ENCODE assay signal across 24 mouse cellular contexts in genomic region chr17:86445900-86446299, GRCm38 (mm10). TPM values are rescaled to one million over a fixed set of nuclear protein-coding genes. Genes with fewer than 3 reads are reported as not detected.
DNase-seq lines count a peak whose midpoint lies in the region; ATAC-seq and TF ChIP-seq lines count a peak whose summit lies in the region.
"Had no signal": no experiment of that assay in that cellular context is flagged by ENCODE, and none has a peak within 500 bp of the region (broad histone marks: within the 10 kb centered on the region; RNA-seq: fewer than 3 reads in every experiment).

No protein-coding gene starts in this region.

- DNase-seq in spleen, postnatal 36 days (ENCODE audit: low spot score in 2 of 2), result peak; percentile 59 to 73
- DNase-seq in spleen, adult 18-20 months, result no peak
- no peak for DNase-seq in CH12.LX (ENCODE audit: extremely low read depth)
- DNase-seq in splenic B cell, adult 2 months (ENCODE audit: low read depth, low spot score), result peak; percentile 71
- DNase-seq in heart, adult 2 months, result no peak
- no peak for DNase-seq in gastrocnemius, adult 2 months
- DNase-seq: adrenal gland, adult 8-10 months; adrenal gland, postnatal 25 days; cerebellum, adult 18-20 months; cerebellum, adult 9-11 months; cerebellum, postnatal 25 days; embryo, embryonic 11 days; gastrocnemius, postnatal 10 days; gastrocnemius, postnatal 36 days; heart, postnatal 14 days; heart, postnatal 4 days; kidney, adult 11 months had no signal

- dilution Hi-C loops in CH12.LX (cut with MboI; ENCODE audit: extremely low pct_ligation_motif_present, extremely low pct_unique_long_range_greater_than_20kb, low sequenced_read_pairs), result no loop called here

- peak; percentile 70 for TF ChIP-seq EP300 in CH12.LX (IDR thresholded peaks at IDR 0.05; ENCODE audit: low read length)
- TF ChIP-seq EP300 in heart, adult 2 months (IDR thresholded peaks at IDR 0.05; ENCODE audit: insufficient read depth, low read depth, low read length), result no peak

- 0 out of 2 replicates have a peak overlapping the region, but pooled peaks have one; percentile 3 for H3K9ac ChIP-seq in hindbrain, embryonic 12.5 days
- H3K9ac ChIP-seq in hindbrain, embryonic 13.5 days, result no peak overlapping the region
- peak overlapping the region; percentile 26 for H3K9ac ChIP-seq in CH12.LX (ENCODE audit: insufficient read depth, low read depth)
- no peak overlapping the region for H3K9ac ChIP-seq in heart, adult 2 months (ENCODE audit: low read depth, low read length)
- H3K9ac ChIP-seq: intestine, embryonic 15.5 days had no signal

- no peaks in the 10 kb centered on the region for H3K36me3 ChIP-seq in hindbrain, embryonic 12.5 days
- H3K36me3 ChIP-seq in hindbrain, embryonic 13.5 days, result no peaks in the 10 kb centered on the region
- peaks cover 0 to 2% of the 10 kb centered on the region in 2 experiments for H3K36me3 ChIP-seq in CH12.LX (replicated peaks in 1 of 2; ENCODE audit: control insufficient read depth in 1 of 2, insufficient read depth in 1 of 2, low read length in 1 of 2)
- no peaks in the 10 kb centered on the region for H3K36me3 ChIP-seq in splenic B cell, adult 2 months (ENCODE audit: control insufficient read depth, insufficient read depth, low read length, poor library complexity, severe bottlenecking)
- H3K36me3 ChIP-seq in heart, adult 2 months (ENCODE audit: control insufficient read depth, insufficient read depth, low read length), result no peaks in the 10 kb centered on the region
- H3K36me3 ChIP-seq: heart, embryonic 13.5 days; intestine, embryonic 15.5 days had no signal

- intact Hi-C loops in heart, adult 2 months (cut with DNase I), result loop anchor here (1.0 to 2.0 kb wide), 2 partner anchors 153 to 284 kb away; no protein-coding TSS in a partner anchor
- intact Hi-C loops in gastrocnemius, adult 2 months (cut with DNase I), result loop anchor here (1.0 kb wide), 1 partner anchor 284 kb away; no protein-coding TSS in a partner anchor

- peaks cover 4% of the 10 kb centered on the region; the same call in 1 of the 2 replicates for H3K79me2 ChIP-seq in CH12.LX (replicated peaks; ENCODE audit: control insufficient read depth, extremely low read depth, insufficient read depth, poor library complexity, severe bottlenecking)
- 0 out of 2 replicates have a peak, but pooled peaks cover 2% of the 10 kb centered on the region for H3K79me2 ChIP-seq in heart, adult 2 months (replicated peaks; ENCODE audit: control insufficient read depth, insufficient read depth, low read length)

- no peak for TF ChIP-seq POLR2A in CH12.LX (IDR thresholded peaks at IDR 0.05; ENCODE audit: low read depth, low read length)
- TF ChIP-seq POLR2A in heart, adult 2 months (IDR thresholded peaks at IDR 0.05; ENCODE audit: insufficient read depth, low read depth, low read length), result no peak

- H3K4me2 ChIP-seq in hindbrain, embryonic 12.5 days (replicated peaks), result no peak overlapping the region
- no peak overlapping the region for H3K4me2 ChIP-seq in hindbrain, embryonic 13.5 days
- 0 out of 2 replicates have a peak overlapping the region, but pooled peaks have one; percentile 11 for H3K4me2 ChIP-seq in CH12.LX (ENCODE audit: insufficient read depth, low read depth, poor library complexity, severe bottlenecking)
- H3K4me2 ChIP-seq: intestine, embryonic 15.5 days had no signal

- ATAC-seq in hindbrain, embryonic 12.5 days (ENCODE audit: low FRiP score), result no peak
- no peak for ATAC-seq in hindbrain, embryonic 13.5 days (ENCODE audit: low FRiP score)

- 96% methylated on average over 5 of the region's 5 CpGs for WGBS in hindbrain, embryonic 12.5 days
- 94% methylated on average over 5 of the region's 5 CpGs for WGBS in hindbrain, embryonic 13.5 days
- WGBS in heart, adult 2 months, result 92% methylated on average over 5 of the region's 5 CpGs

- no peaks in the 10 kb centered on the region for H3K27me3 ChIP-seq in hindbrain, embryonic 12.5 days
- no peaks in the 10 kb centered on the region for H3K27me3 ChIP-seq in hindbrain, embryonic 13.5 days
- H3K27me3 ChIP-seq in CH12.LX (replicated peaks), result no peaks in the 10 kb centered on the region
- no peaks in the 10 kb centered on the region for H3K27me3 ChIP-seq in splenic B cell, adult 2 months (ENCODE audit: control insufficient read depth, insufficient read depth, low read length, poor library complexity, severe bottlenecking)
- H3K27me3 ChIP-seq in heart, adult 2 months (ENCODE audit: control insufficient read depth, insufficient read depth, low read length), result no peaks in the 10 kb centered on the region
- H3K27me3 ChIP-seq: heart, embryonic 13.5 days; intestine, embryonic 15.5 days had no signal

- H3K27ac ChIP-seq in hindbrain, embryonic 12.5 days, result no peak overlapping the region
- H3K27ac ChIP-seq in hindbrain, embryonic 13.5 days, result no peak overlapping the region
- peak overlapping the region; percentile 85 for H3K27ac ChIP-seq in CH12.LX (ENCODE audit: insufficient read depth, low read depth)
- no peak overlapping the region for H3K27ac ChIP-seq in heart, adult 2 months
- no peak overlapping the region for H3K27ac ChIP-seq in gastrocnemius, adult 2 months

- H3K9me3 ChIP-seq in hindbrain, embryonic 12.5 days (replicated peaks), result 0 out of 2 replicates have a peak, but pooled peaks cover 3% of the 10 kb centered on the region
- 0 out of 2 replicates have a peak, but pooled peaks cover 3% of the 10 kb centered on the region for H3K9me3 ChIP-seq in hindbrain, embryonic 13.5 days
- peaks cover 7% of the 10 kb centered on the region for H3K9me3 ChIP-seq in CH12.LX (replicated peaks; ENCODE audit: low read length)
- H3K9me3 ChIP-seq: intestine, embryonic 15.5 days had no signal

- no peak for TF ChIP-seq RAD21 in CH12.LX (IDR thresholded peaks at IDR 0.05; ENCODE audit: low read depth, low read length)

- in situ Hi-C loops in CH12.LX (cut with MboI; ENCODE audit: low pct_ligation_motif_present, low pct_unique_long_range_greater_than_20kb, low sequenced_read_pairs), result loop anchor here (10.0 to 25.0 kb wide), 2 partner anchors 281 to 559 kb away; partner anchors contain the start of gene Prkce

- no peak for TF ChIP-seq CTCF in CH12.LX (conservative IDR thresholded peaks at IDR 0.05 in 1 of 2, IDR thresholded peaks at IDR 0.05 in 1 of 2; ENCODE audit: low read depth in 2 of 2, low read length in 2 of 2)
- TF ChIP-seq CTCF in heart, adult 2 months (IDR thresholded peaks at IDR 0.05), result no peak
- TF ChIP-seq CTCF in gastrocnemius, adult 2 months (IDR thresholded peaks at IDR 0.05), result no peak

- peaks cover 6% of the 10 kb centered on the region for H3K4me1 ChIP-seq in hindbrain, embryonic 12.5 days
- peaks cover 9% of the 10 kb centered on the region for H3K4me1 ChIP-seq in hindbrain, embryonic 13.5 days (replicated peaks)
- H3K4me1 ChIP-seq in CH12.LX (ENCODE audit: control insufficient read depth in 1 of 2, insufficient read depth in 2 of 2), result peaks cover 27 to 48% of the 10 kb centered on the region in 2 experiments
- H3K4me1 ChIP-seq in heart, adult 2 months (ENCODE audit: control insufficient read depth, insufficient read depth, low read length), result peaks cover 10% of the 10 kb centered on the region

- no peak overlapping the region for H3K4me3 ChIP-seq in hindbrain, embryonic 12.5 days
- no peak overlapping the region for H3K4me3 ChIP-seq in hindbrain, embryonic 13.5 days
- no peak overlapping the region for H3K4me3 ChIP-seq in CH12.LX (replicated peaks in 1 of 3; ENCODE audit: low read depth in 2 of 3, low read length in 2 of 3, poor library complexity in 1 of 3)
- no peak overlapping the region for H3K4me3 ChIP-seq in heart, adult 2 months
- no peak overlapping the region for H3K4me3 ChIP-seq in gastrocnemius, adult 2 months
- H3K4me3 ChIP-seq: heart, embryonic 13.5 days; intestine, embryonic 15.5 days had no signal

TF ChIP-seq in CH12.LX, 34 proteins besides CTCF, POLR2A, EP300 and RAD21 (continues in another document):
- no peak for TF ChIP-seq MAFK (IDR thresholded peaks at IDR 0.05; ENCODE audit: insufficient replicate concordance, low read length)
- no peak for TF ChIP-seq JUN (IDR thresholded peaks at IDR 0.05; ENCODE audit: insufficient read depth, low read depth, low read length)
- TF ChIP-seq MAZ (IDR thresholded peaks at IDR 0.05; ENCODE audit: low read depth, low read length), result no peak
- 0 out of 2 replicates have a peak, but pooled peaks have one; percentile 18 for TF ChIP-seq MAX (IDR thresholded peaks at IDR 0.05; ENCODE audit: low read length)
- no peak for TF ChIP-seq ZKSCAN1 (IDR thresholded peaks at IDR 0.05; ENCODE audit: borderline replicate concordance, low read depth, low read length)
- TF ChIP-seq SMC3 (IDR thresholded peaks at IDR 0.05; ENCODE audit: low read depth, low read length), result no peak
- no peak for TF ChIP-seq E2F4 (IDR thresholded peaks at IDR 0.05; ENCODE audit: insufficient replicate concordance, low read depth, low read length)
- no peak for TF ChIP-seq PAX5 (IDR thresholded peaks at IDR 0.05; ENCODE audit: low read length)
- TF ChIP-seq NRF1 (IDR thresholded peaks at IDR 0.05; ENCODE audit: low read depth, low read length), result no peak
- no peak for TF ChIP-seq POLR2AphosphoS2 (IDR thresholded peaks at IDR 0.05; ENCODE audit: low read depth, low read length)
- peak; percentile 73; the same call in 1 of the 2 replicates for TF ChIP-seq CHD1 (IDR thresholded peaks at IDR 0.05; ENCODE audit: low read depth, low read length)
- TF ChIP-seq NELFE (IDR thresholded peaks at IDR 0.05; ENCODE audit: low read depth, low read length), result no peak
- no peak; the same call in 1 of the 2 replicates for TF ChIP-seq MEF2A (IDR thresholded peaks at IDR 0.05; ENCODE audit: borderline replicate concordance, low read depth, low read length)
- peak; percentile 63; the same call in 1 of the 2 replicates for TF ChIP-seq MYC (IDR thresholded peaks at IDR 0.05; ENCODE audit: low read depth, low read length)
- TF ChIP-seq JUND (conservative IDR thresholded peaks at IDR 0.05; ENCODE audit: low read depth, low read length), result no peak
- no peak for TF ChIP-seq RCOR1 (conservative IDR thresholded peaks at IDR 0.05; ENCODE audit: low read depth, low read length)
- TF ChIP-seq ELF1 (IDR thresholded peaks at IDR 0.05; ENCODE audit: low read depth, low read length), result peak; percentile 70; the same call in 1 of the 2 replicates
- TF ChIP-seq MXI1 (IDR thresholded peaks at IDR 0.05; ENCODE audit: low read depth, low read length), result peak; percentile 11; the same call in 1 of the 2 replicates
- TF ChIP-seq TCF12 (IDR thresholded peaks at IDR 0.05; ENCODE audit: low read depth, low read length), result peak; percentile 78; the same call in 1 of the 2 replicates

RNA-seq across cellular contexts. Expression of gene Gm10309, which starts 59.1 kb away (rescaled TPM):
- 0.30 and 0.50 TPM in 2 replicates for polyA plus RNA-seq in hindbrain, embryonic 12.5 days (2016; fragmentation: Nextera tagmentation; extraction: Ambion mirVana)
- polyA plus RNA-seq in hindbrain, embryonic 13.5 days (2015; fragmentation: Nextera tagmentation; extraction: Ambion mirVana), result 0.25 and 0.35 TPM in 2 replicates
- total RNA-seq in CH12.LX (2012; rRNA removed) (0.17 and 0.25 TPM in 2 replicates), CH12.LX (2014; rRNA removed) (not detected in 2 replicates)
- 0.20 and 0.53 TPM in 2 replicates for polyA plus RNA-seq in CH12.LX (2012; ENCODE audit: insufficient read length, low read depth)
- not detected for total RNA-seq in heart, adult 2 months (2021)
- polyA plus RNA-seq in heart, adult 2 months (2012; rRNA removed), result 0.08 TPM in 1 of 2 replicates, not detected in the other
- total RNA-seq in gastrocnemius, adult 2 months (2021), result under 1 TPM; 0.13 to 0.22 TPM
- total RNA-seq: adrenal gland, postnatal 25 days; common myeloid progenitor, adult 5-6 weeks; gastrocnemius, postnatal 36 days; granulocyte monocyte progenitor cell, adult 5-6 weeks; heart, postnatal 14 days had no signal
- polyA plus RNA-seq: forebrain, embryonic 14.5 days had no signal

Comparison
In these comparisons a context has a peak if more than half of its experiments do, and no peak if none do; other contexts are left out.
1. H3K9ac ChIP-seq: peak in hindbrain, embryonic 12.5 days (single experiment) and CH12.LX (single experiment); none in hindbrain, embryonic 13.5 days (single experiment) and heart, adult 2 months (single experiment).
2. DNase-seq: peak in spleen, postnatal 36 days (2 of 2) and splenic B cell, adult 2 months (single experiment); none in spleen, adult 18-20 months (0 of 2), CH12.LX (single experiment), heart, adult 2 months (0 of 2) and gastrocnemius, adult 2 months (single experiment).